Mouse (Mus musculus) CH12.LX (cell line): ENCODE data around the gene Slc7a15. TPM values are rescaled to one million over a fixed set of nuclear protein-coding genes. Genes with fewer than 3 reads are reported as not detected.

Experiments
- DNase-seq: peaks from one replicate; pipeline ENCODE4 v3.0.0-alpha.2; 2013; ENCODE audit errors: extremely low read depth
- H3K27ac ChIP-seq: 2 replicates; pipeline ENCODE4 v1.5.1; 2012; ENCODE audit warnings: low read depth, mild to moderate bottlenecking, control low read depth, moderate library complexity; ENCODE audit not compliant: insufficient read depth
- H3K27me3 ChIP-seq: replicated peaks from 2 replicates; pipeline ENCODE3; 2012; ENCODE audit warnings: inconsistent platforms
- H3K36me3 ChIP-seq, 2 experiments: replicated peaks in 1 of 2; 2 replicates each; pipeline versions ENCODE3 to v1.6.1; 2012; ENCODE audit warnings: inconsistent platforms in 1 of 2, low read length in 1 of 2, mild to moderate bottlenecking in 1 of 2, mixed read lengths in 1 of 2, moderate library complexity in 1 of 2; ENCODE audit not compliant: control insufficient read depth in 1 of 2, insufficient read depth in 1 of 2
- H3K4me1 ChIP-seq, 2 experiments: 2 replicates each; pipeline ENCODE4 v1.6.1; 2012; ENCODE audit warnings: inconsistent platforms in 1 of 2, moderate library complexity in 1 of 2; ENCODE audit not compliant: insufficient read depth in 2 of 2, control insufficient read depth in 1 of 2
- H3K4me2 ChIP-seq: 2 replicates; pipeline ENCODE4 v1.6.1; 2012; ENCODE audit warnings: low read depth, mild to moderate bottlenecking, control low read depth; ENCODE audit not compliant: poor library complexity, insufficient read depth, severe bottlenecking
- H3K4me3 ChIP-seq, 3 experiments: fragments of 150-350 bp in 1 of 3; sonication (generic) in 1 of 3; replicated peaks in 1 of 3; 2 replicates each; pipeline versions ENCODE3 to v1.5.1; 2011 to 2012; ENCODE audit warnings: low read depth in 2 of 3, low read length in 2 of 3, mild to moderate bottlenecking in 2 of 3, moderate library complexity in 2 of 3, control low read depth in 1 of 3, improper control_type of control experiment in 1 of 3, inconsistent platforms in 1 of 3, mixed read lengths in 1 of 3; ENCODE audit not compliant: poor library complexity in 1 of 3
- H3K79me2 ChIP-seq: replicated peaks from 2 replicates; pipeline ENCODE4 v1.6.1; 2012; ENCODE audit warnings: mild to moderate bottlenecking, moderate library complexity; ENCODE audit not compliant: control insufficient read depth, poor library complexity, insufficient read depth, severe bottlenecking; ENCODE audit errors: extremely low read depth
- H3K9ac ChIP-seq: 2 replicates; pipeline ENCODE4 v1.6.1; 2012; ENCODE audit warnings: low read depth, mild to moderate bottlenecking, control low read depth, moderate library complexity; ENCODE audit not compliant: insufficient read depth
- H3K9me3 ChIP-seq: replicated peaks from 2 replicates; pipeline ENCODE3; 2012; ENCODE audit warnings: low read length, inconsistent platforms, mixed read lengths
- CHD2 ChIP-seq: IDR thresholded peaks from 2 replicates; pipeline ENCODE4 v1.6.1; 2011; ENCODE audit warnings: low read length, improper control_type of control experiment
- E2F4 ChIP-seq: IDR thresholded peaks from 2 replicates; pipeline ENCODE4 v1.6.1; 2011; ENCODE audit warnings: low read depth, low read length, improper control_type of control experiment; ENCODE audit not compliant: insufficient replicate concordance
- EP300 ChIP-seq: IDR thresholded peaks from 2 replicates; pipeline ENCODE4 v1.6.1; 2011; ENCODE audit warnings: low read length, improper control_type of control experiment
- GABPA ChIP-seq: IDR thresholded peaks from 2 replicates; pipeline ENCODE4 v1.6.1; 2012; ENCODE audit warnings: low read depth, low read length, improper control_type of control experiment, inconsistent platforms; ENCODE audit not compliant: insufficient replicate concordance
- HCFC1 ChIP-seq: IDR thresholded peaks from 2 replicates; pipeline ENCODE4 v1.6.1; 2012; ENCODE audit warnings: low read depth, mild to moderate bottlenecking, inconsistent platforms, low read length, improper control_type of control experiment
- JUN ChIP-seq: IDR thresholded peaks from 2 replicates; pipeline ENCODE4 v1.6.1; 2011; ENCODE audit warnings: low read depth, mild to moderate bottlenecking, low read length, improper control_type of control experiment, moderate library complexity; ENCODE audit not compliant: insufficient read depth
- KAT2A ChIP-seq: IDR thresholded peaks from 2 replicates; pipeline ENCODE4 v1.6.1; 2012; ENCODE audit warnings: low read length, improper control_type of control experiment, inconsistent platforms; ENCODE audit not compliant: insufficient replicate concordance
- MAFK ChIP-seq: IDR thresholded peaks from 2 replicates; pipeline ENCODE4 v1.6.1; 2011; ENCODE audit warnings: low read length, improper control_type of control experiment; ENCODE audit not compliant: insufficient replicate concordance
- MEF2A ChIP-seq: IDR thresholded peaks from 2 replicates; pipeline ENCODE4 v1.6.1; 2014; ENCODE audit warnings: low read depth, mild to moderate bottlenecking, inconsistent platforms, low read length, improper control_type of control experiment, borderline replicate concordance
- MXI1 ChIP-seq: IDR thresholded peaks from 2 replicates; pipeline ENCODE4 v1.6.1; 2011; ENCODE audit warnings: mild to moderate bottlenecking, low read depth, low read length, improper control_type of control experiment
- MYC ChIP-seq: IDR thresholded peaks from 2 replicates; pipeline ENCODE4 v1.6.1; 2011; ENCODE audit warnings: low read depth, mild to moderate bottlenecking, improper control_type of control experiment, low read length
- NRF1 ChIP-seq: IDR thresholded peaks from 2 replicates; pipeline ENCODE4 v1.6.1; 2014; ENCODE audit warnings: low read depth, mild to moderate bottlenecking, inconsistent platforms, low read length, improper control_type of control experiment, moderate library complexity
- PAX5 ChIP-seq: IDR thresholded peaks from 2 replicates; pipeline ENCODE4 v1.6.1; 2012; ENCODE audit warnings: low read length, inconsistent platforms, mixed read lengths
- POLR2A ChIP-seq: IDR thresholded peaks from 2 replicates; pipeline ENCODE4 v1.6.1; 2011; ENCODE audit warnings: low read depth, mild to moderate bottlenecking, improper control_type of control experiment, low read length
- POLR2AphosphoS2 ChIP-seq: IDR thresholded peaks from 2 replicates; pipeline ENCODE4 v1.6.1; 2011; ENCODE audit warnings: low read depth, low read length, improper control_type of control experiment
- RAD21 ChIP-seq: IDR thresholded peaks from 2 replicates; pipeline ENCODE4 v1.6.1; 2011; ENCODE audit warnings: low read depth, mild to moderate bottlenecking, low read length, improper control_type of control experiment, moderate library complexity
- RCOR1 ChIP-seq: conservative IDR thresholded peaks from 2 replicates; pipeline ENCODE4 v1.6.1; 2012; ENCODE audit warnings: low read depth, mild to moderate bottlenecking, inconsistent platforms, low read length, improper control_type of control experiment
- SIN3A ChIP-seq: IDR thresholded peaks from 2 replicates; pipeline ENCODE4 v1.6.1; 2012; ENCODE audit warnings: low read length, improper control_type of control experiment, inconsistent platforms
- SMC3 ChIP-seq: IDR thresholded peaks from 2 replicates; pipeline ENCODE4 v1.6.1; 2011; ENCODE audit warnings: low read depth, low read length, improper control_type of control experiment
- TCF12 ChIP-seq: IDR thresholded peaks from 2 replicates; pipeline ENCODE4 v1.6.1; 2014; ENCODE audit warnings: low read depth, mild to moderate bottlenecking, inconsistent platforms, low read length, improper control_type of control experiment
- UBTF ChIP-seq: IDR thresholded peaks from 2 replicates; pipeline ENCODE4 v1.6.1; 2012; ENCODE audit warnings: low read depth, mild to moderate bottlenecking, inconsistent platforms, low read length, improper control_type of control experiment, moderate library complexity
- USF1 ChIP-seq: IDR thresholded peaks from 2 replicates; pipeline ENCODE4 v1.6.1; 2014; ENCODE audit warnings: low read depth, mild to moderate bottlenecking, inconsistent platforms, low read length, improper control_type of control experiment
- USF2 ChIP-seq: conservative IDR thresholded peaks from 2 replicates; pipeline ENCODE4 v1.6.1; 2011; ENCODE audit warnings: low read depth, low read length, improper control_type of control experiment
- ZC3H11A ChIP-seq: IDR thresholded peaks from 2 replicates; pipeline ENCODE4 v1.6.1; 2012; ENCODE audit warnings: low read depth, mild to moderate bottlenecking, inconsistent platforms, low read length, improper control_type of control experiment
- ZKSCAN1 ChIP-seq: IDR thresholded peaks from 2 replicates; pipeline ENCODE4 v1.6.1; 2012; ENCODE audit warnings: low read depth, inconsistent platforms, low read length, improper control_type of control experiment, borderline replicate concordance
- ZMIZ1 ChIP-seq: IDR thresholded peaks from 2 replicates; pipeline ENCODE4 v1.6.1; 2012; ENCODE audit warnings: low read depth, mild to moderate bottlenecking, inconsistent platforms, low read length, improper control_type of control experiment
- ZNF384 ChIP-seq: IDR thresholded peaks from 2 replicates; pipeline ENCODE4 v1.6.1; 2012; ENCODE audit warnings: low read depth, low read length, improper control_type of control experiment, inconsistent platforms
- dilution Hi-C: fragments of 300-500 bp; cut with MboI; formaldehyde crosslinking; loops from 2 replicates; pipeline ENCODE4 v1.14.3; 2020; ENCODE audit warnings: low sequenced_read_pairs; ENCODE audit not compliant: extremely low pct_unique_long_range_greater_than_20kb, extremely low pct_ligation_motif_present
- in situ Hi-C: fragments of 300-500 bp; cut with MboI; formaldehyde crosslinking; loops from 3 replicates; pipeline ENCODE4 v1.14.3; 2019; ENCODE audit warnings: low sequenced_read_pairs, low pct_ligation_motif_present, low pct_unique_long_range_greater_than_20kb, mixed read lengths
- polyA plus RNA-seq: library from polyadenylated mRNA; unstranded; fragments of >175 nt; gene quantifications from 2 replicates; pipeline ENCODE4 v1.2.1, GENCODE M21; 2012; ENCODE audit warnings: low read depth; ENCODE audit not compliant: insufficient read length
- total RNA-seq, 2 experiments: library from RNA; depleted of rRNA; stranded (reverse); fragments of 300-350 nt in 1 of 2; fragments of >200 nt in 1 of 2; gene quantifications; 2 replicates each; pipeline ENCODE4 v1.2.3; 2012 to 2014

Slc7a15 gene
- total and polyA plus RNA-seq, 3 experiments: not detected

GRCm38 (mm10) chr12:8493386-8493785, 105.5 kb downstream of the Slc7a15 start:
- TF ChIP-seq GABPA: no peak
- TF ChIP-seq HCFC1: no peak
- no peak for TF ChIP-seq KAT2A
- TF ChIP-seq ZKSCAN1: no peak
- TF ChIP-seq E2F4: no peak
- no peak for TF ChIP-seq ZMIZ1
- TF ChIP-seq NRF1: no peak
- TF ChIP-seq ZC3H11A: no peak
- no peak for TF ChIP-seq SIN3A
- TF ChIP-seq MXI1: no peak
- no peak for TF ChIP-seq RAD21
- no peak for TF ChIP-seq USF1
- no peak for TF ChIP-seq MEF2A
- no peak for TF ChIP-seq MYC
- no peak for TF ChIP-seq POLR2AphosphoS2
- no peak for TF ChIP-seq RCOR1
- TF ChIP-seq MAFK: no peak
- no peak for TF ChIP-seq EP300
- TF ChIP-seq PAX5: no peak
- peaks cover 0 to 2% of the 10 kb centered on the region in 2 experiments for H3K36me3 ChIP-seq
- H3K79me2 ChIP-seq: peaks cover 5% of the 10 kb centered on the region
- in situ Hi-C loops: no loop called here
- H3K9ac ChIP-seq: no peak overlapping the region
- dilution Hi-C loops: no loop called here
- no peaks in the 10 kb centered on the region for H3K9me3 ChIP-seq
- no peak overlapping the region for H3K4me2 ChIP-seq
- H3K27ac ChIP-seq: no peak overlapping the region
- H3K4me1 ChIP-seq: peaks cover 3 to 21% of the 10 kb centered on the region in 2 experiments; a peak in 3 of 4 replicates
- H3K4me3 ChIP-seq: no peak overlapping the region
- no peak for DNase-seq
- no peaks in the 10 kb centered on the region for H3K27me3 ChIP-seq

DNA sequence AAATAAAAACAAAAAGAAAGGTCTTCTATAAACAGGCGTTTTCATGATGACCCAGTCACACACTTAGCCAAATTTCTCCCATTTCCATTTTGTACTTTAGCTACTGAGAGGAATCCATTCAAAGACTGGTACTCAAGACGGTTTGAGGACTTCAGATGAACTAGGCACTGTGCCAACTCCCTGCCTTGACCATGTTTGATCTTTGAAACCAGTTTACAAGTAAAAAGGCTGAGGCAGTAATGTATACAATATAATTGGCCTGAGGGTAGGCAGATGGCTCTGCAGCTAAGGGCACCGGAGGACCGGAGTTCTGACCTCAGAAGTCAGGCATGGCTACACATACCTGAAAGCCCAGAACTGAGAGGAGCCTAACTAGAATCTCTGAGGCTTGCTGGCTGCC, 109.8 kb downstream of the Slc7a15 start:
- dilution Hi-C loops: no loop called here

More for the DNA sequence above, 109.8 kb downstream of the Slc7a15 start:
- in situ Hi-C loops: no loop called here
- no peak overlapping the region for H3K9ac ChIP-seq
- H3K4me1 ChIP-seq: peaks cover 12 to 23% of the 10 kb centered on the region in 2 experiments
- no peaks in the 10 kb centered on the region for H3K36me3 ChIP-seq
- H3K4me3 ChIP-seq: no peak overlapping the region
- DNase-seq: no peak
- H3K4me2 ChIP-seq: no peak overlapping the region
- H3K79me2 ChIP-seq: no peaks in the 10 kb centered on the region
- no peak for TF ChIP-seq USF2
- no peak for TF ChIP-seq POLR2A
- no peak for TF ChIP-seq SMC3
- no peak for TF ChIP-seq MXI1
- TF ChIP-seq MAFK: no peak
- no peak for TF ChIP-seq CHD2
- no peak for TF ChIP-seq KAT2A
- no peak for TF ChIP-seq MYC
- no peak for TF ChIP-seq NRF1
- no peak for TF ChIP-seq ZNF384
- TF ChIP-seq SIN3A: no peak
- no peak for TF ChIP-seq UBTF
- TF ChIP-seq JUN: no peak
- no peak for TF ChIP-seq TCF12
- no peak for TF ChIP-seq EP300
- no peak for TF ChIP-seq POLR2AphosphoS2
- no peak for TF ChIP-seq RAD21
- TF ChIP-seq ZKSCAN1: no peak
- TF ChIP-seq USF1: no peak
- no peaks in the 10 kb centered on the region for H3K9me3 ChIP-seq
- no peaks in the 10 kb centered on the region for H3K27me3 ChIP-seq
- H3K27ac ChIP-seq: no peak overlapping the region
